Mouse (Mus musculus): Measurements from ENCODE around the gene Ruvbl2. TPM values are rescaled to one million over a fixed set of nuclear protein-coding genes. Genes with fewer than 3 reads are reported as not detected.
"Not testable (repeated sequence)": the region's sequence is repeated elsewhere in the genome, so short reads cannot be mapped to it uniquely, and the experiment has no call there.

Gene Ruvbl2
- polyA plus RNA-seq, 1 experiment: 179 TPM

DNA sequence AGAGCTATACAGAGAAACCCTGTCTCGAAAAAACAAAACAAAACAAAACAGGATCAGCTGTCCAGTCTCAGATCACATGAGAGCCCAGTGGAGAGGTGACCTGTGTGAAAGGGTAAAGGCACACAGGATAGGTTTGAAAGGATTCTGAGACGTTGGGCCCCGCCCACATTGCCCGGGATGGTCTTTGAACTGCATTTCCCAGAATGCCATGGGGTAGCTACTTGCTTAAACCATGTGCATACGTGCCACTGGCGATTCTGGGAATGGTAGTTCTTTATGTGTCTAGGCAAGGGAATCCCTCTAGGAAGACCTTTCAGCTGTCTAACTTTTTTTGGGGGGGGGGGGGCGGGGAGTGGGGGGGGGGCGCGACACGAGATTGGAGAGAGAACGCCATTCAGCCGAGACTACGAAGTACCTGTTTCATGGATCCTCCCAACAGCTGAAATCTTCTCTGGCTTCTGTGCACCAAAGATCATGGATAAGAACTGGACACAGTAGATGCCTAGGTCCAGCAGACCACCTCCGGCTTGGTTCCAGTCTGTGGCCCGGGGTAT lies 43.6 kb upstream of the Ruvbl2 start, which contains the start of gene Tulp2:
Gene Tulp2, plus strand, starts transcription at position 504 of the 554 bp plus-strand sequence.
- TF ChIP-seq FOSL1 (IDR thresholded peaks at IDR 0.05; ENCODE audit: insufficient read depth, low read length, poor library complexity, severe bottlenecking) (no peak), CEBPB (IDR thresholded peaks at IDR 0.05; ENCODE audit: low read depth) (no peak), MAX (IDR thresholded peaks at IDR 0.05) (no peak), CTCF (IDR thresholded peaks at IDR 0.05; ENCODE audit: control insufficient read depth, insufficient read depth, insufficient read length) (no peak), MYOG (IDR thresholded peaks at IDR 0.05; ENCODE audit: control insufficient read depth, extremely low read depth, insufficient read length) (no peak)
- Histone ChIP-seq H3ac (ENCODE audit: control insufficient read depth, insufficient read length, low read depth) (no peak within 1 kb of the TSS), H3K79me2 (ENCODE audit: control insufficient read depth, insufficient read depth) (no peaks in the 10 kb centered on the region), H3K4me3 (ENCODE audit: insufficient read depth, poor library complexity, severe bottlenecking) (no peak within 1 kb of the TSS), H3K79me3 (ENCODE audit: low read depth) (no peaks in the 10 kb centered on the region), H3K27me3 (ENCODE audit: control insufficient read depth, insufficient read depth, insufficient read length) (no peaks in the 10 kb centered on the region), H3K36me3 (ENCODE audit: control insufficient read depth, insufficient read depth) (no peaks in the 10 kb centered on the region)

DNA sequence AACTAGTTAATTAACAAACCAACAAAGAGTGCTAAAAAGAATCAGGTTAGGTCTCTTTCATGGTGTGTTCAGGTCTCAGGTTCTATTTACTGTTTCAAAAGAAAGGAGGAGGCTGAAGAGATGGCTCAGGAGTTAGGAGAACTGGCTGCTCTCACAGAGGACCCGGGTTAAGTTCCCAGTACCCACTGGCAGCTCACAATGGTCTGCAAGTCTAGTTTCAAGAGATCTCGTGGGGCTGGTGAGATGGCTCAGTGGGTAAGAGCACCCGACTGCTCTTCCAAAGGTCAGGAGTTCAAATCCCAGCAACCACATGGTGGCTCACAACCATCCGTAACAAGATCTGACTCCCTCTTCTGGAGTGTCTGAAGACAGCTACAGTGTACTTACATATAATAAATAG lies 42.4 kb upstream of the Ruvbl2 start:
- H3K27me3 ChIP-seq (ENCODE audit: control insufficient read depth, insufficient read depth, insufficient read length); H3K79me3 ChIP-seq (ENCODE audit: low read depth); H3ac ChIP-seq (ENCODE audit: control insufficient read depth, insufficient read length, low read depth); H3K4me3 ChIP-seq (ENCODE audit: insufficient read depth, poor library complexity, severe bottlenecking); H3K36me3 ChIP-seq (ENCODE audit: control insufficient read depth, insufficient read depth); H3K79me2 ChIP-seq (ENCODE audit: control insufficient read depth, insufficient read depth): not testable (repeated sequence)

GRCm38 (mm10) chr7:45478774-45479173 lies 40.9 kb upstream of the Ruvbl2 start:
- Histone ChIP-seq H3K4me3 (ENCODE audit: insufficient read depth, poor library complexity, severe bottlenecking) (no peak overlapping the region), H3ac (ENCODE audit: control insufficient read depth, insufficient read length, low read depth) (no peak overlapping the region), H3K27me3 (ENCODE audit: control insufficient read depth, insufficient read depth, insufficient read length) (no peaks in the 10 kb centered on the region), H3K79me3 (ENCODE audit: low read depth) (no peaks in the 10 kb centered on the region), H3K79me2 (ENCODE audit: control insufficient read depth, insufficient read depth) (no peaks in the 10 kb centered on the region), H3K36me3 (ENCODE audit: control insufficient read depth, insufficient read depth) (no peaks in the 10 kb centered on the region)
- no peak for TF ChIP-seq MAX (IDR thresholded peaks at IDR 0.05)
- no peak for TF ChIP-seq FOSL1 (IDR thresholded peaks at IDR 0.05; ENCODE audit: insufficient read depth, low read length, poor library complexity, severe bottlenecking)
- no peak for TF ChIP-seq MYOD1 (IDR thresholded peaks at IDR 0.05; ENCODE audit: control insufficient read depth, insufficient read length, low read depth)
- no peak for TF ChIP-seq CTCF (IDR thresholded peaks at IDR 0.05; ENCODE audit: control insufficient read depth, insufficient read depth, insufficient read length)
- TF ChIP-seq USF1 (IDR thresholded peaks at IDR 0.05; ENCODE audit: low read depth): no peak
- TF ChIP-seq CEBPB (IDR thresholded peaks at IDR 0.05; ENCODE audit: low read depth): no peak
- TF ChIP-seq MYOG (IDR thresholded peaks at IDR 0.05; ENCODE audit: control insufficient read depth, extremely low read depth, insufficient read length): no peak

- Histone ChIP-seq H3ac (ENCODE audit: control insufficient read depth, insufficient read length, low read depth) (no peak overlapping the region), H3K27me3 (ENCODE audit: control insufficient read depth, insufficient read depth, insufficient read length) (no peaks in the 10 kb centered on the region), H3K36me3 (ENCODE audit: control insufficient read depth, insufficient read depth) (no peaks in the 10 kb centered on the region), H3K79me3 (ENCODE audit: low read depth) (no peaks in the 10 kb centered on the region), H3K4me3 (ENCODE audit: insufficient read depth, poor library complexity, severe bottlenecking) (no peak overlapping the region), H3K79me2 (ENCODE audit: control insufficient read depth, insufficient read depth) (no peaks in the 10 kb centered on the region)
- TF ChIP-seq USF1 (IDR thresholded peaks at IDR 0.05; ENCODE audit: low read depth) (peak; percentile 71), CTCF (IDR thresholded peaks at IDR 0.05; ENCODE audit: control insufficient read depth, insufficient read depth, insufficient read length) (peak; percentile 29), MAX (IDR thresholded peaks at IDR 0.05) (peak; percentile 25), FOSL1 (IDR thresholded peaks at IDR 0.05; ENCODE audit: insufficient read depth, low read length, poor library complexity, severe bottlenecking) (no peak), MYOG (IDR thresholded peaks at IDR 0.05; ENCODE audit: control insufficient read depth, extremely low read depth, insufficient read length) (no peak)
Observed at GRCm38 (mm10) chr7:45477003-45477402, 39.1 kb upstream of the Ruvbl2 start.

GRCm38 (mm10) chr7:45476453-45476852 lies 38.6 kb upstream of the Ruvbl2 start:
- Histone ChIP-seq H3K4me3 (ENCODE audit: insufficient read depth, poor library complexity, severe bottlenecking) (no peak overlapping the region), H3K27me3 (ENCODE audit: control insufficient read depth, insufficient read depth, insufficient read length) (no peaks in the 10 kb centered on the region), H3K36me3 (ENCODE audit: control insufficient read depth, insufficient read depth) (no peaks in the 10 kb centered on the region)

GRCm38 (mm10) chr7:45475291-45475969 lies 37.5 kb upstream of the Ruvbl2 start:
- H3K27me3 ChIP-seq (ENCODE audit: control insufficient read depth, insufficient read depth, insufficient read length): no peaks in the 10 kb centered on the region
- no peaks in the 10 kb centered on the region for H3K79me2 ChIP-seq (ENCODE audit: control insufficient read depth, insufficient read depth)

More at GRCm38 (mm10) chr7:45476453-45476852, 38.6 kb upstream of the Ruvbl2 start:
- Histone ChIP-seq H3ac (ENCODE audit: control insufficient read depth, insufficient read length, low read depth) (no peak overlapping the region), H3K79me3 (ENCODE audit: low read depth) (no peaks in the 10 kb centered on the region), H3K79me2 (ENCODE audit: control insufficient read depth, insufficient read depth) (no peaks in the 10 kb centered on the region)
- TF ChIP-seq MYOG (IDR thresholded peaks at IDR 0.05; ENCODE audit: control insufficient read depth, extremely low read depth, insufficient read length) (no peak), USF1 (IDR thresholded peaks at IDR 0.05; ENCODE audit: low read depth) (no peak), FOSL1 (IDR thresholded peaks at IDR 0.05; ENCODE audit: insufficient read depth, low read length, poor library complexity, severe bottlenecking) (no peak), MYOD1 (IDR thresholded peaks at IDR 0.05; ENCODE audit: control insufficient read depth, insufficient read length, low read depth) (no peak), CTCF (IDR thresholded peaks at IDR 0.05; ENCODE audit: control insufficient read depth, insufficient read depth, insufficient read length) (no peak), MAX (IDR thresholded peaks at IDR 0.05) (no peak), CEBPB (IDR thresholded peaks at IDR 0.05; ENCODE audit: low read depth) (no peak)

More at GRCm38 (mm10) chr7:45475291-45475969, 37.5 kb upstream of the Ruvbl2 start:
- H3K4me3 ChIP-seq (ENCODE audit: insufficient read depth, poor library complexity, severe bottlenecking): peak overlapping the region; percentile 21
- H3K79me3 ChIP-seq (ENCODE audit: low read depth): no peaks in the 10 kb centered on the region
- H3ac ChIP-seq (ENCODE audit: control insufficient read depth, insufficient read length, low read depth): peak overlapping the region; percentile 49
- no peak for TF ChIP-seq MYOG (IDR thresholded peaks at IDR 0.05; ENCODE audit: control insufficient read depth, extremely low read depth, insufficient read length)
- no peak for TF ChIP-seq FOSL1 (IDR thresholded peaks at IDR 0.05; ENCODE audit: insufficient read depth, low read length, poor library complexity, severe bottlenecking)
- TF ChIP-seq USF1 (IDR thresholded peaks at IDR 0.05; ENCODE audit: low read depth): no peak
- TF ChIP-seq CTCF (IDR thresholded peaks at IDR 0.05; ENCODE audit: control insufficient read depth, insufficient read depth, insufficient read length): no peak
- no peak for TF ChIP-seq CEBPB (IDR thresholded peaks at IDR 0.05; ENCODE audit: low read depth)
- no peak for TF ChIP-seq MAX (IDR thresholded peaks at IDR 0.05)
- TF ChIP-seq MYOD1 (IDR thresholded peaks at IDR 0.05; ENCODE audit: control insufficient read depth, insufficient read length, low read depth): no peak
- no peaks in the 10 kb centered on the region for H3K36me3 ChIP-seq (ENCODE audit: control insufficient read depth, insufficient read depth)

Data from C2C12 (cell line).